Comparison of ENCODE assay signal across 8 mouse cellular contexts in genomic region chr15:81247583-81248340, GRCm38 (mm10). TPM values are rescaled to one million over a fixed set of nuclear protein-coding genes. Genes with fewer than 3 reads are reported as not detected.
DNase-seq lines count a peak whose midpoint lies in the region; ATAC-seq and TF ChIP-seq lines count a peak whose summit lies in the region.

No protein-coding gene starts in this region.

- no peak for TF ChIP-seq CTCF in liver, adult 2 months (IDR thresholded peaks at IDR 0.05; ENCODE audit: low read depth, low read length)

- TF ChIP-seq POLR2A in liver, adult 2 months (IDR thresholded peaks at IDR 0.05; ENCODE audit: extremely low read depth, insufficient read depth, low read length) = no peak

- DNase-seq in liver, adult 2 months (ENCODE audit: extremely low read depth, low read depth, low spot score) = peak; percentile 94
- no peak for DNase-seq in liver
- DNase-seq in cerebellum, adult 11-12 months = no peak
- no peak for DNase-seq in thymus, postnatal 14 days
- DNase-seq in right cerebral cortex, postnatal 10 days (ENCODE audit: low spot score in 2 of 2) = no peak

- peak; percentile 51 to 69; a peak in 3 of 4 replicates for ATAC-seq in hematopoietic stem cell, adult 5-6 weeks (replicated peaks in 1 of 2; ENCODE audit: insufficient read depth in 1 of 2, low FRiP score in 2 of 2, low TSS enrichment in 1 of 2, low read depth in 1 of 2, poor library complexity in 2 of 2, severe bottlenecking in 2 of 2)
- peak; percentile 37; the same call in 1 of the 2 replicates for ATAC-seq in liver, embryonic 16.5 days (ENCODE audit: low read depth)

- H3K9me3 ChIP-seq in liver, embryonic 16.5 days (replicated peaks; ENCODE audit: control insufficient read depth, low read length) = no peaks in the 10 kb centered on the region

- peaks cover 25% of the 10 kb centered on the region for H3K4me1 ChIP-seq in liver, adult 2 months (ENCODE audit: control insufficient read depth, insufficient read depth, low read length)
- H3K4me1 ChIP-seq in brown adipose tissue, adult 24 weeks (ENCODE audit: control insufficient read depth, insufficient read depth, insufficient read length, low read length) = peaks cover 8% of the 10 kb centered on the region; the same call in 1 of the 2 replicates
- peaks cover 3% of the 10 kb centered on the region for H3K4me1 ChIP-seq in liver, embryonic 16.5 days (ENCODE audit: control insufficient read depth, low read depth, low read length)

- H3K4me2 ChIP-seq in liver, embryonic 16.5 days (ENCODE audit: low read depth, low read length) = peak overlapping the region; percentile 31

- H3K4me3 ChIP-seq in liver, adult 2 months (ENCODE audit: insufficient read depth, low read depth, low read length) = peak overlapping the region; percentile 19; the same call in 1 of the 2 replicates
- H3K4me3 ChIP-seq in brown adipose tissue, adult 24 weeks (ENCODE audit: insufficient read depth, low read depth, low read length) = peak overlapping the region; percentile 31
- H3K4me3 ChIP-seq in liver, embryonic 16.5 days (ENCODE audit: low read depth, low read length) = 0 out of 2 replicates have a peak overlapping the region, but pooled peaks have one; percentile 6

- H3K27me3 ChIP-seq in liver, adult 2 months (ENCODE audit: control insufficient read depth, insufficient read depth, low read length) = no peaks in the 10 kb centered on the region
- H3K27me3 ChIP-seq in liver, embryonic 16.5 days (ENCODE audit: control insufficient read depth, insufficient read depth, low read depth, low read length) = no peaks in the 10 kb centered on the region

- 1% methylated on average over 13 of the region's 13 CpGs for WGBS in liver, adult 2 months
- WGBS in liver, embryonic 16.5 days (ENCODE audit: insufficient replicate concordance) = 11% methylated on average over 13 of the region's 13 CpGs

- H3K79me2 ChIP-seq in liver, adult 2 months (ENCODE audit: control insufficient read depth, insufficient read depth, low read length) = no peaks in the 10 kb centered on the region

- H3K9ac ChIP-seq in liver, adult 2 months (ENCODE audit: low read depth, low read length) = peak overlapping the region; percentile 73
- no peak overlapping the region for H3K9ac ChIP-seq in liver, embryonic 16.5 days (ENCODE audit: low read depth, low read length)

- H3K27ac ChIP-seq in liver, adult 2 months (replicated peaks; ENCODE audit: insufficient read depth, low read depth, low read length) = peak overlapping the region; percentile 95
- H3K27ac ChIP-seq in brown adipose tissue, adult 24 weeks (replicated peaks; ENCODE audit: low read depth, low read length) = peak overlapping the region; percentile 82
- H3K27ac ChIP-seq in liver, embryonic 16.5 days (ENCODE audit: low read length) = no peak overlapping the region; the same call in 1 of the 2 replicates

- H3K36me3 ChIP-seq in liver, adult 2 months (ENCODE audit: control insufficient read depth, insufficient read depth, low read length) = no peaks in the 10 kb centered on the region
- H3K36me3 ChIP-seq in liver, embryonic 16.5 days (ENCODE audit: control insufficient read depth, insufficient read depth) = no peaks in the 10 kb centered on the region

RNA-seq across cellular contexts. Expression of gene Mchr1, which starts 12.5 kb away (rescaled TPM):
- not detected in 2 replicates for total RNA-seq in liver, adult 2 months (2014; rRNA removed)
- not detected in 2 replicates for polyA plus RNA-seq in liver, adult 2 months (2012; rRNA removed)
- polyA plus RNA-seq in brown adipose tissue, adult 24 weeks (2012; ENCODE audit: insufficient read depth, insufficient read length, missing spikeins) = not detected in 2 replicates
- 0.19 TPM in 1 of 2 replicates, not detected in the other for total RNA-seq in hematopoietic stem cell, adult 5-6 weeks (2017)
- polyA plus RNA-seq in liver, embryonic 16.5 days (2015; fragmentation: Nextera tagmentation; extraction: Ambion mirVana) = 0.19 TPM in 1 of 2 replicates, not detected in the other

RNA-seq across cellular contexts. Expression of gene Mrtfa, which starts 57.2 kb away (rescaled TPM):
- total RNA-seq in liver, adult 2 months (2014; rRNA removed) = 1.0 and 3.1 TPM in 2 replicates
- polyA plus RNA-seq in liver, adult 2 months (2012; rRNA removed) = 5.0 and 5.6 TPM in 2 replicates
- 2.7 and 3.6 TPM in 2 replicates for polyA plus RNA-seq in brown adipose tissue, adult 24 weeks (2012; ENCODE audit: insufficient read depth, insufficient read length, missing spikeins)
- 15.8 and 23.3 TPM in 2 replicates for total RNA-seq in hematopoietic stem cell, adult 5-6 weeks (2017)
- 5.4 and 6.1 TPM in 2 replicates for polyA plus RNA-seq in liver, embryonic 16.5 days (2015; fragmentation: Nextera tagmentation; extraction: Ambion mirVana)
